Mouse (Mus musculus) layer of hippocampus, adult 18-20 months (tissue): ENCODE data around the gene Ndufa9. TPM values are rescaled to one million over a fixed set of nuclear protein-coding genes. Genes with fewer than 3 reads are reported as not detected.
A peak's percentile ranks its signal among the peaks of the same experiment; 100 is the strongest.

ENCODE experiments used
- DNase-seq, 2 experiments: peaks; one replicate each; pipeline ENCODE4 v3.0.0; 2022; ENCODE audit warnings: low spot score in 2 of 2
- long read RNA-seq: library from polyadenylated mRNA; stranded (forward); transcript quantifications from one replicate; pipeline ENCODE4 v2.0.0, GENCODE M21; 2021
- total RNA-seq, 2 experiments: library from RNA; stranded (reverse); gene quantifications; 2 replicates each; pipeline ENCODE4 v1.2.3; 2021

The Ndufa9 gene
- 100 to 1,000 TPM; 153 to 154 TPM for total RNA-seq
- long read RNA-seq, transcript Ndufa9-203 (11 exons, 1,445 nt) = major isoform, 73 of 81 reads
- long read RNA-seq, partial matches to known transcripts = 7 of 81 reads
- long read RNA-seq, other reads (novel, unspliced or antisense) = 1 of 81 reads

GRCm38 (mm10) chr6:126848712-126849704, at the start of gene Ndufa9:
Gene Ndufa9, minus strand, starts transcription at chr6:126849136.
- DNase-seq = peak; percentile 91 to 98

GRCm38 (mm10) chr6:126877118-126877517, 28.2 kb upstream of the Ndufa9 start:
- no peak for DNase-seq

GRCm38 (mm10) chr6:126852881-126853280, 3.9 kb upstream of the Ndufa9 start, which contains the start of gene Akap3:
Gene Akap3, plus strand, starts transcription at chr6:126853098.
- DNase-seq = no peak

GRCm38 (mm10) chr6:126836628-126837027, 12.3 kb downstream of the Ndufa9 start:
- DNase-seq = no peak

GRCm38 (mm10) chr6:126823087-126823486, 25.8 kb downstream of the Ndufa9 start:
- DNase-seq = peak; percentile 22 to 60

- DNase-seq = no peak
Observed at GRCm38 (mm10) chr6:126816338-126816737, 32.6 kb downstream of the Ndufa9 start.

GRCm38 (mm10) chr6:126815206-126815750, 33.7 kb downstream of the Ndufa9 start:
- peak in 1 of 2 experiments; percentile 26 for DNase-seq

- DNase-seq = no peak
Observed at GRCm38 (mm10) chr6:126811481-126811880, 37.5 kb downstream of the Ndufa9 start.

GRCm38 (mm10) chr6:126808561-126808960, 40.4 kb downstream of the Ndufa9 start:
- DNase-seq = peak in 1 of 2 experiments; percentile 50

- peak; percentile 15 to 31 for DNase-seq
Observed at GRCm38 (mm10) chr6:126808134-126808533, 40.8 kb downstream of the Ndufa9 start.

- no peak for DNase-seq
Observed at GRCm38 (mm10) chr6:126806783-126807182, 42.2 kb downstream of the Ndufa9 start.

GRCm38 (mm10) chr6:126802946-126803345, 46.0 kb downstream of the Ndufa9 start:
- DNase-seq = peak; percentile 15 to 64

- DNase-seq = no peak
Observed at GRCm38 (mm10) chr6:126794751-126795150, 54.2 kb downstream of the Ndufa9 start.

GRCm38 (mm10) chr6:126793689-126794088, 55.2 kb downstream of the Ndufa9 start:
- no peak for DNase-seq

- peak in 1 of 2 experiments; percentile 71 for DNase-seq
Observed at GRCm38 (mm10) chr6:126791964-126792363, 57.0 kb downstream of the Ndufa9 start.

GRCm38 (mm10) chr6:126791488-126791887, 57.4 kb downstream of the Ndufa9 start:
- DNase-seq = no peak

GRCm38 (mm10) chr6:126788863-126789262, 60.1 kb downstream of the Ndufa9 start:
- no peak for DNase-seq

- DNase-seq = no peak
Observed at GRCm38 (mm10) chr6:126784206-126784605, 64.7 kb downstream of the Ndufa9 start.

GRCm38 (mm10) chr6:126783651-126784066, 65.3 kb downstream of the Ndufa9 start:
- DNase-seq = no peak

- no peak for DNase-seq
Observed at GRCm38 (mm10) chr6:126783056-126783455, 65.9 kb downstream of the Ndufa9 start.

GRCm38 (mm10) chr6:126777889-126778288, 71.0 kb downstream of the Ndufa9 start:
- no peak for DNase-seq

- DNase-seq = no peak
Observed at GRCm38 (mm10) chr6:126773873-126774272, 75.1 kb downstream of the Ndufa9 start.
